Mouse (Mus musculus) B cell, adult 67 days (primary cell): ENCODE data around the gene Cdkn2aip. TPM values are rescaled to one million over a fixed set of nuclear protein-coding genes. Genes with fewer than 3 reads are reported as not detected.

Source experiments
- total RNA-seq, 2 experiments: library from RNA; stranded (reverse); gene quantifications; 4 replicates each; pipeline ENCODE4 v1.2.4; 2023

Cdkn2aip gene
- total RNA-seq: 10 to 100 TPM; 28.0 to 31.0 TPM

DNA sequence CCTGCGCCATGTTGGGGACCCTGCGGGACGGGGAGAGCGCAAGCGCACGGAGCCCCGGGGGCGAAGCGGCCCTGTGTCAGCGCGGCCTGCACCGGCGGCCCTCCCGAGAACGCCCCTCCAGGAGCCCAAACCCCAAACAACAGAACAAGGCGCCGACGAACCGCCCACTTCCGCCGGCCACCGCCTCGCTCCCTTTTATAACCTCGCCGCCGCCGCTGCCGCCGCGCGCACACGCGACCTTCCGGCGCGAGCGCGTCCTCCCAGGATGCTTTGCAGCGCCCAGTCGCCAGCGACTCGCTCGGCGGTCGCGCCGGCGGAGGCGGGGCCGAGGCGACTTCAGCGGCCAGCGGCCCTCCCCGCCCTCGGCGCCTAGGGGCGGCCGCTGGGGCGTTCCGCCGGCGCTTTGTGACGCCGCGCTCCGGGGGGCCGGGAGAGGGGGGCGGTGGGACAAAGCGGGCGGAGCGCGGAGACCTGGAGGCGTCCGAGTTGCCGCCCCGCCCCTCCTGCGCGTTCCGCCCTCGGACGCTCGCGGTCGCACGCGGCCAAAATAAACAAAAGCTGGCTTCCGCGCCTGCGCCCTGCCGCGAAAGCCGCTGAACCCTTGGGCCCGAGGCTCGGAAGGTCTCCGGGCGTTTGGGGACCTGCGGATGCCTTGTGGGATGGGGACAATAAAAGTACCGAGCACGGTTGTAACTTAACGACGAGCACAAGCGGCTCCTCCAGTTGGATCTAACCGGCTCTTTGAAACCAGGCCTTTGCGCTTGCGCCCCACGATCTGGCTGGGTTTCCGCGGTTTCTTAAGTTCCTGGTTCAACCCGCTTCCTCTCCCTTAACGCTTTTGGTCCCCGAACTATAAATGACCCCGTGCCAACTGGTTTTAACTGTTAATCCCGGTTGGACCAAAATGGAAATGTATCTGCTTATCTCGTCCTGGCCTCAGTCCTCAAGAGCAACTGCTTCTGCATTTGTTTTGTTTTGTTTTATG is at the start of gene Cdkn2aip:
Gene Cdkn2aip (minus strand): TSS at position 172 of the 985 bp plus-strand sequence.

DNA sequence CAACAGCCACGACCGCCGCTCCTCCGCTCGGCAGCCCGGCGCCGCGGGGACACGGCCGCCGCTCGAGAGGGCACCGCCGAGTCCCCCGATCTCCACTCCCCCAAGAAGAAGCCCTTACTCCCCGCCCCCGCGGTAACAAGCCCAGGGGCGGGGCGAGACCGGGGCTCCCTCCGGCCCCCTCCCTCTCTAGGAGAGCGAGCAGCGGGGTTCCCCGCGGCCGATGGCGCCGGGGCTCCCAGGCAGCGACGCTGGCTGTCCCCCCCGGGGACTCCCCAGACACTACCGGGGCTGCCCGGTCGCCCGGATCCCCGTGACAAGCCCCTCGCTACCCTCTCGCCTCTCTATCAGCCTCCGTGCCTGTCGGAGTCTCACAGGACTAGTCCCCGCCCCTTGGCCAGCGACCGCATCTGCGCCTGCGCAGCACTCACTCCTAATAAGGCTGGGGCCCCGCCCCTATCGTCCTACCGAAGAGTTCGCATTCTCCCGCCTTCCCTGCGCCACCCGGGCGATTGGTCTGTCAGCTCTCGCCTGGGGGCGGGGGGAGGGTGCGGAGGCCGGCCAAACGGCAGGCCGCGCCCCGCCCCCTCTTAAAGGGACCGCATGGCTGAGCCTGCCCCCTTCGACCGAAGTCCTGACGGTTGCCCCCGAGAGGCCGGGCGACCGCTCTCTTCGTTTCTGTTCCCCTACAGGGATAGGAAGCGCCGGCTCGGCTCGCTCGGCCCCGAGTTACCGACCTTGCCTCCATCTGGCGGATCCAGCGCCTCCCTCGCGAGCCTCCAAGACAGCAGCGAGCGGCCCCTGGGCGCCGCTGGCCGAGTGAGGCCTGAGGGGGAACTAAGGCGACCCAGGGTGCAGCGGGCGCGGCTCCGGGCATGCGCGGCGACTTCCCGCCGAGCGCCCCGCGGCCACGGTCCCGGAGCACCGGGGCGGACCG is 38.7 kb downstream of the Cdkn2aip start, which contains the start of gene Ing2:
Gene Ing2 (minus strand): TSS at position 780 of the 934 bp plus-strand sequence.

Other genes starting within 250 kb of the Cdkn2aip start
- gene Trappc11, start 180.5 kb downstream of the Cdkn2aip start, total RNA-seq: 10 to 100 TPM; 39.9 to 41.8 TPM
- gene Rwdd4a, start 180.3 kb downstream of the Cdkn2aip start, total RNA-seq: 10 to 100 TPM; 25.3 to 25.7 TPM
- 10 to 100 TPM; 27.9 to 40.3 TPM for gene Ing2, start 38.4 kb downstream of the Cdkn2aip start, total RNA-seq
- gene Cldn24, start 108.2 kb upstream of the Cdkn2aip start, total RNA-seq: not detected
- not detected for gene Cldn22, start 110.5 kb upstream of the Cdkn2aip start, total RNA-seq